Mouse (Mus musculus): ENCODE data around the gene Klhdc4. TPM values are rescaled to one million over a fixed set of nuclear protein-coding genes. Genes with fewer than 3 reads are reported as not detected.

Klhdc4 gene
- polyA plus RNA-seq, 1 experiment from 2014 or later: 43.7 TPM

DNA sequence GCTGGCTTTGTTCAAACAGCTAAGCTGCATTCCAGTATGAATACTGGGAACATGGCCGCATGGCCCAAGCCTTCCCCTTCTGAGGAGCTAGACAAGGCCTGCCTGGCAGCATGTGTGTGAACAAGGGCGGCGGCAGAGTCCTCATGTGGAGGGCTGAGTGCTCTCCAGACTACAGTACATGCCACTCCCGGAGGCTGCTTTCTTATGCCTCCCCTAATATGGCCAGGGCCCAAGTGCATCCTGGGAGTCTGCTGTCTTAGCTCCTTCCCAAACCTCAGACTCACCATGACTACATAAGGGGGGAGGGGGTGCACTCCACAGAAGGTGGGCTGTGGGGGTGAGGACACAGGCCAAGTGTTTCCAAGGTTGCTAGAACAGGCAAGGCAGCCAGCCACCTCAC is 36.7 kb downstream of the Klhdc4 start:
- H3K4me2 ChIP-seq (ENCODE audit: low read length): no peak overlapping the region
- H3K27ac ChIP-seq (ENCODE audit: low read depth): no peak overlapping the region
- no peak for ATAC-seq (replicated peaks; ENCODE audit: low FRiP score, low TSS enrichment, low read depth)
- H3K9ac ChIP-seq (ENCODE audit: low read length): no peak overlapping the region
- no peaks in the 10 kb centered on the region for H3K27me3 ChIP-seq (replicated peaks; ENCODE audit: control insufficient read depth, insufficient read depth, low read length)
- H3K36me3 ChIP-seq (ENCODE audit: control insufficient read depth, insufficient read depth, low read length): peaks cover 28% of the 10 kb centered on the region
- 45% methylated on average over 4 of the region's 4 CpGs for WGBS
- H3K4me1 ChIP-seq (replicated peaks; ENCODE audit: control insufficient read depth, insufficient read depth, low read length): no peaks in the 10 kb centered on the region; the same call in 1 of the 2 replicates
- DNase-seq (ENCODE audit: low spot score): no peak
- no peak overlapping the region for H3K4me3 ChIP-seq (ENCODE audit: low read depth, low read length)
- H3K9me3 ChIP-seq (ENCODE audit: control insufficient read depth, low read length): no peaks in the 10 kb centered on the region

DNA sequence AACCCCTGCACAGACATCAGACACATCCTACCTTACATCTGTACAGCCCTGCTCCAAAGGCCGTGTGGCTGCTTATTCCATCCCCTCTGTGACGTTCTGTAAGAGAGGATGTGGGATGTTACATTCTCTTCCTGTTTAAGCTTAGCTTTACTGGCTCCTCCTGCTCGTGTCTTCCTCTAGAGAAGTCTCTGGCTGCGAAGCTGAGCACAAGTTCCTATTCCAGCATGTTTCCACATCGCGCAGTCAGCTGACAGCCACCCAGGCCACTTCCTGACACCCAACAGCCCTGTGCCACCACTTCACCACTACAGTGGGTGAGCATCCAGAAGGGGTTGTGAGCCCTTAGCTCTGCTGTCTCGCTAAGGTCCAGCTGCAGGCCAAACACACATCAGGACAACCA is 37.2 kb downstream of the Klhdc4 start:
- no peaks in the 10 kb centered on the region; the same call in 1 of the 2 replicates for H3K4me1 ChIP-seq (replicated peaks; ENCODE audit: control insufficient read depth, insufficient read depth, low read length)
- H3K36me3 ChIP-seq (ENCODE audit: control insufficient read depth, insufficient read depth, low read length): peaks cover 25% of the 10 kb centered on the region
- H3K4me3 ChIP-seq (ENCODE audit: low read depth, low read length): no peak overlapping the region
- no peak overlapping the region for H3K4me2 ChIP-seq (ENCODE audit: low read length)
- H3K9ac ChIP-seq (ENCODE audit: low read length): no peak overlapping the region
- no peaks in the 10 kb centered on the region for H3K27me3 ChIP-seq (replicated peaks; ENCODE audit: control insufficient read depth, insufficient read depth, low read length)
- no peaks in the 10 kb centered on the region for H3K9me3 ChIP-seq (ENCODE audit: control insufficient read depth, low read length)
- ATAC-seq (replicated peaks; ENCODE audit: low FRiP score, low TSS enrichment, low read depth): no peak
- no peak overlapping the region for H3K27ac ChIP-seq (ENCODE audit: low read depth)
- WGBS: 61% methylated on average over 7 of the region's 7 CpGs
- no peak for DNase-seq (ENCODE audit: low spot score)

DNA sequence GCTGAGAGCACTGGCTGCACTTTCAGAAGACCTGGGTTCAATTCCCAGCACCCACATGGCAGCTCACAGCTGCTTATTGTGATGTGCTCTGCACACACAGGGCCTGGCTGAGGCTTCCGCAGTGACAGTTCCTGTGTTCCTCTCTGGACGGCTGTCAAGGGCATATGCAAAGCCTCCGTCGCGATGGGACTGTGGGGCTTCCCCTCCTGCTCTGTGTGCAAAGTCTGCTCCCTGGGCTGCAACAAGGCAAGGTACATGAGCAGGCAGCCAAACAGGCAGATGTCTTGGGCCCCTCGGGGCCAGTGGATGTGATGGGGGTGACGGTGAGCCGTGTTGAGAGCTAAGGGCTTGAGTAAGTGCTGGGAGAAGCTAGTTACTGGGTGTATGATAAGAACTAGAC is 40.6 kb downstream of the Klhdc4 start:
- DNase-seq (ENCODE audit: low spot score) (no peak), ATAC-seq (replicated peaks; ENCODE audit: low FRiP score, low TSS enrichment, low read depth) (no peak)
- Histone ChIP-seq H3K9me3 (ENCODE audit: control insufficient read depth, low read length) (no peaks in the 10 kb centered on the region), H3K4me1 (replicated peaks; ENCODE audit: control insufficient read depth, insufficient read depth, low read length) (no peaks in the 10 kb centered on the region; the same call in 1 of the 2 replicates), H3K27me3 (replicated peaks; ENCODE audit: control insufficient read depth, insufficient read depth, low read length) (no peaks in the 10 kb centered on the region), H3K36me3 (ENCODE audit: control insufficient read depth, insufficient read depth, low read length) (no peaks in the 10 kb centered on the region), H3K4me2 (ENCODE audit: low read length) (no peak overlapping the region), H3K9ac (ENCODE audit: low read length) (no peak overlapping the region), H3K4me3 (ENCODE audit: low read depth, low read length) (no peak overlapping the region), H3K27ac (ENCODE audit: low read depth) (no peak overlapping the region)
- WGBS: 80% methylated on average over 8 of the region's 8 CpGs

DNA sequence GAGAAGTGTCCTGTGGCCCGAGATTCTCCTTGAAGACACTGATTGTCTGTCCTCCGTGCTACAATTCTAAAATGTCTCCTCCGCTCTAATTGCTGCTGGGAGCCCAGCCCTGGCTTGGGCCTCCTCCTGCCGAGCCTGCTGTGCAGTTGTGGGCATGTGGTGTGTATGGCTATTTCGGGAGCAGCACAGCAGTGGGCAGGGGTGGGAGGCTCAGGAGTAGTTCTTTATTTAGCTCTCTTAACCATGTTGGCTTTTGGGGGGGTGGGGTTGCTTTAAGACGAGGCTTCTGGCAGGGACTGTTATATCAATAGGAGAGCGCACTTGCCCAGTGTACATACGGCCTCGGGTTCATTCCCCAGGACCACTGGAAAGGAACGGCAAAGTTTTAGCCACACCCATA is 42.8 kb downstream of the Klhdc4 start:
- DNase-seq (ENCODE audit: low spot score): no peak
- ATAC-seq (replicated peaks; ENCODE audit: low FRiP score, low TSS enrichment, low read depth): no peak

DNA sequence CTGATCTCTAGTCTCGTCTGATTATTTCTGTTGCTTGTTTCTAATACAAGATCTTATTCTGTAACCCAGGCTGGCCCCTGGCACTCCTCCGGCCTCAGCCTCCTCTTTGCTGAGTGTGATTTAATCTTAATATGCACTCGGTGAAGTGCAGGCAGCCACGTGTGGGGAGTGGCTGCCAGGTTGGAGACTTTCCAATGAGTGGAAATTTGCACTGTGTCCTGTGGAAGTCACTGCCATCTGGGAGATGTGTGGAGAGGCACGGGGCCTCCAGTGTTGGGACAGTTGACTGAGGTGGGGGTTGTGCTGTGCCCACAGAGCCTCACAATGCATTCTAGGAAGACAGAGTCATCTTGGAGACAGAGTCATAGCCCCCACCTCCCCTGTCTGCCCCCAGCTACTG is 46.9 kb downstream of the Klhdc4 start:
- Histone ChIP-seq H3K4me1 (replicated peaks; ENCODE audit: control insufficient read depth, insufficient read depth, low read length) (no peaks in the 10 kb centered on the region), H3K27ac (ENCODE audit: low read depth) (no peak overlapping the region), H3K27me3 (replicated peaks; ENCODE audit: control insufficient read depth, insufficient read depth, low read length) (no peaks in the 10 kb centered on the region), H3K4me2 (ENCODE audit: low read length) (no peak overlapping the region), H3K9ac (ENCODE audit: low read length) (no peak overlapping the region), H3K36me3 (ENCODE audit: control insufficient read depth, insufficient read depth, low read length) (no peaks in the 10 kb centered on the region), H3K4me3 (ENCODE audit: low read depth, low read length) (no peak overlapping the region), H3K9me3 (ENCODE audit: control insufficient read depth, low read length) (no peaks in the 10 kb centered on the region)
- 69% methylated on average over 5 of the region's 5 CpGs for WGBS
- DNase-seq (ENCODE audit: low spot score) (no peak), ATAC-seq (replicated peaks; ENCODE audit: low FRiP score, low TSS enrichment, low read depth) (no peak)

More for the DNA sequence above, 42.8 kb downstream of the Klhdc4 start:
- Histone ChIP-seq H3K27me3 (replicated peaks; ENCODE audit: control insufficient read depth, insufficient read depth, low read length) (no peaks in the 10 kb centered on the region), H3K9me3 (ENCODE audit: control insufficient read depth, low read length) (no peaks in the 10 kb centered on the region), H3K4me1 (replicated peaks; ENCODE audit: control insufficient read depth, insufficient read depth, low read length) (no peaks in the 10 kb centered on the region), H3K4me2 (ENCODE audit: low read length) (no peak overlapping the region), H3K36me3 (ENCODE audit: control insufficient read depth, insufficient read depth, low read length) (no peaks in the 10 kb centered on the region), H3K4me3 (ENCODE audit: low read depth, low read length) (no peak overlapping the region), H3K9ac (ENCODE audit: low read length) (no peak overlapping the region), H3K27ac (ENCODE audit: low read depth) (no peak overlapping the region)
- 53% methylated on average over 10 of the region's 10 CpGs for WGBS

DNA sequence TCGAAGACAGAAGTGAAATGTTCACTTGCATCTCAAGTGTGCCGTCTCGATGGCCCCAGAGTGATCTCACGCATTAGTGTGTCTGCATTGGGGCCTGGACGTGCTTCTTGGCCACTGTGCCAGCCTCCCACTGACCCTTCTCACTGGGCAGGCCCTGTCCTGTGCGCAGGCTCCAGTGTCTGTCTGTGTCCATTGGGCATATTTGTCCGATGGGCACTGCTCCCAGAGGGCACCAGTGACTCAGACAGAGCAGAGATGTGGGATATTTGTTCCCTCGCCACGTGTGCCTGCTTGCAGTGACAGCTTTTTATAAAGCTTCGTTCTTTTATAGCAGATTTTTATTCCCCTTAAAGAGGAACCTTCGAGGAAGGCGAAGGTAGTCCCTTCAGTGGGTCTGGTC is 55.5 kb downstream of the Klhdc4 start:
- no peak overlapping the region for H3K4me3 ChIP-seq (ENCODE audit: low read depth, low read length)
- 85% methylated on average over 12 of the region's 12 CpGs for WGBS

DNA sequence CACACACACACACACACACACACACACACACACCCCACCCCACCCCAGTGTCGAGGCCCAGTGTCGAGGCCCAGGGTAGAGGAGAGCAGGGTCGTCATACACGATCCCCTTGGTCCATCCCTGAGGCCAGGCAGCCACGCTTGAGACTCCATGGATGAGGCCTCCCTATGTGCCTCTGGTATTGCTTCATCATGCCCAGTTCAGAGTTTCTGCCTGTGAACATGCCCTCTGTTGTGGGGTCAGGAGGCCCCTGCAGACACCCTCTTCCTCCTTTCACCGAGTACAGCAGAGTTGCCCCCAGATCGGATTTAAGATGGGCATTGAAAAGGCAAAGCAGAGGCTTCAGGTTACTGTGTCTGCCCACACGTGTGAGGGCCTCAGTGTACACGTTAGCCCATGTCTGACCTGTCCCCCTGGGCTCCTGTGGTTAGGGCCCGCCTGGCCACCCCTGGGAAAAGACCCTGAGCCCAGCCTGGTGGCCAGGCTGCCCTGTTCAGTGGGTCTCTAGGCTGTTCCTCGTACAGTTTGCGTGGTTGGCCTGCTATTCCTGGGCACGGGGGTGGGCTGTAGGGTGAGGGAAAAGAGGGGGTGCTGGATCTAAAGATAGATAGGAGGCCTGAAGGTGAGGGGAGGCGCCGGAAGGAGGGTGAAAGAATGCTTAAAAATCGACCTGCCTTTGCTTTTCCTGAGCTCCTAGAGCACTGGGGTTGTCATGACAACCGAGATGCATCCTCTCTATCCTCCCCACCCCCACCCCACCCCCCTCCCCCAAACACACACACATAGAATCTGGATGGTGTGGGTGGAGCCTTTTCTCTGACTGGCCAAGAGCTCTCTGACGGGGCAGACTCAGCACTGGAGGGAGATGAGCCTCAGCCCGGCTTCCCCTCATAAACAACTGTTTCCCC is 58.3 kb downstream of the Klhdc4 start:
- ATAC-seq (replicated peaks; ENCODE audit: low FRiP score, low TSS enrichment, low read depth) (no peak), DNase-seq (ENCODE audit: low spot score) (no peak)
- no peaks in the 10 kb centered on the region for H3K4me1 ChIP-seq (replicated peaks; ENCODE audit: control insufficient read depth, insufficient read depth, low read length)
- H3K36me3 ChIP-seq (ENCODE audit: control insufficient read depth, insufficient read depth, low read length): no peaks in the 10 kb centered on the region
- 35% methylated on average over 19 of the region's 19 CpGs for WGBS
- no peaks in the 10 kb centered on the region for H3K27me3 ChIP-seq (replicated peaks; ENCODE audit: control insufficient read depth, insufficient read depth, low read length)
- H3K4me2 ChIP-seq (ENCODE audit: low read length): no peak overlapping the region
- no peak overlapping the region for H3K4me3 ChIP-seq (ENCODE audit: low read depth, low read length)
- no peak overlapping the region for H3K9ac ChIP-seq (ENCODE audit: low read length)
- no peaks in the 10 kb centered on the region for H3K9me3 ChIP-seq (ENCODE audit: control insufficient read depth, low read length)
- no peak overlapping the region for H3K27ac ChIP-seq (ENCODE audit: low read depth)

More for the DNA sequence above, 55.5 kb downstream of the Klhdc4 start:
- Histone ChIP-seq H3K36me3 (ENCODE audit: control insufficient read depth, insufficient read depth, low read length) (no peaks in the 10 kb centered on the region), H3K9me3 (ENCODE audit: control insufficient read depth, low read length) (no peaks in the 10 kb centered on the region), H3K9ac (ENCODE audit: low read length) (no peak overlapping the region), H3K27me3 (replicated peaks; ENCODE audit: control insufficient read depth, insufficient read depth, low read length) (no peaks in the 10 kb centered on the region), H3K4me1 (replicated peaks; ENCODE audit: control insufficient read depth, insufficient read depth, low read length) (no peaks in the 10 kb centered on the region), H3K4me2 (ENCODE audit: low read length) (no peak overlapping the region), H3K27ac (ENCODE audit: low read depth) (no peak overlapping the region)
- no peak for ATAC-seq (replicated peaks; ENCODE audit: low FRiP score, low TSS enrichment, low read depth)
- no peak for DNase-seq (ENCODE audit: low spot score)

DNA sequence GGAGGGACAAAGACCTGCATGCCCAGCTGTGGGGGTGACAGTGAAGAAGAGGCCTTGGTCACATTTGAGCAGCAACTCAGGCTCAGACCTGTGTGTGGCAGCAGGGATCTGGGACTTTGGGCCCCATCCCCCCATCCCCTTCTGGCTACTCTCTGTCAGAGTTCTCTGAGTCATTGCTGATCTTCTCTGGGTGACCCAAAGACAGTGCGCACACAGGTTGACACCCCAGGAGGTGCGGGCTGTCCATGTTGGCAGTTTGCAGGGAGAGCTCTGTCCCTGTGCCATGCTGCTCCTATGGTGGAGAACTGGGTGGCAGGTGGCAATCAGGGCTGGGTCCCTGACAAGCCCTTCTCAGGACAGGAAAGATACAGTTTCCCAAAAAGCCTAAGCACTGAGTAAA is 59.7 kb downstream of the Klhdc4 start:
- H3K4me3 ChIP-seq (ENCODE audit: low read depth, low read length): no peak overlapping the region
- H3K36me3 ChIP-seq (ENCODE audit: control insufficient read depth, insufficient read depth, low read length): no peaks in the 10 kb centered on the region
- WGBS: 100% methylated on average over 2 of the region's 2 CpGs
- DNase-seq (ENCODE audit: low spot score) (no peak), ATAC-seq (replicated peaks; ENCODE audit: low FRiP score, low TSS enrichment, low read depth) (no peak)
- H3K27ac ChIP-seq (ENCODE audit: low read depth): no peak overlapping the region
- no peak overlapping the region for H3K9ac ChIP-seq (ENCODE audit: low read length)
- H3K9me3 ChIP-seq (ENCODE audit: control insufficient read depth, low read length): no peaks in the 10 kb centered on the region
- H3K4me1 ChIP-seq (replicated peaks; ENCODE audit: control insufficient read depth, insufficient read depth, low read length): no peaks in the 10 kb centered on the region
- no peak overlapping the region for H3K4me2 ChIP-seq (ENCODE audit: low read length)
- no peaks in the 10 kb centered on the region for H3K27me3 ChIP-seq (replicated peaks; ENCODE audit: control insufficient read depth, insufficient read depth, low read length)

DNA sequence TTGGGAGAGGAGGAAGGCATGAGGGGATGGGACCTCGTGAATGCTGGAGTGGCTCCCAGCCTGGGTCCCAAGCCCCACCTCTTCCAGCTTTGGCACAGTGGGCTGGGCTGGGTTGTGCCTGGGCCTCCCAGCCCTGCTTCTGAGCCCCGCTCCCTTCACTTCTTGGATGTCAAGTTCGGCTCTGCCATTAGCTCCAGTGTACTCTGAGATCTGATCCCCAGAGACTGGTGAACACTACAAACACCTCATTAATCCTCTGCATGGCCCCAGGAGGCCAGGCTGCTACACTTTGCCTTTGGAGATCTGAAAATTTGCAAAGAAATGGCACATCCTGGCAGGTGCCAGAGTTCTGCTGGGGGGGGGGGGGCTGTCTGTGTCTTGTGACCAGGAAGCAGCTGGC is 60.3 kb downstream of the Klhdc4 start:
- no peaks in the 10 kb centered on the region for H3K36me3 ChIP-seq (ENCODE audit: control insufficient read depth, insufficient read depth, low read length)
- no peaks in the 10 kb centered on the region for H3K27me3 ChIP-seq (replicated peaks; ENCODE audit: control insufficient read depth, insufficient read depth, low read length)
- no peaks in the 10 kb centered on the region for H3K9me3 ChIP-seq (ENCODE audit: control insufficient read depth, low read length)
- no peak overlapping the region for H3K9ac ChIP-seq (ENCODE audit: low read length)
- no peak overlapping the region for H3K4me3 ChIP-seq (ENCODE audit: low read depth, low read length)
- no peaks in the 10 kb centered on the region for H3K4me1 ChIP-seq (replicated peaks; ENCODE audit: control insufficient read depth, insufficient read depth, low read length)
- H3K27ac ChIP-seq (ENCODE audit: low read depth): no peak overlapping the region
- ATAC-seq (replicated peaks; ENCODE audit: low FRiP score, low TSS enrichment, low read depth) (no peak), DNase-seq (ENCODE audit: low spot score) (no peak)
- no peak overlapping the region for H3K4me2 ChIP-seq (ENCODE audit: low read length)
- 63% methylated on average over 3 of the region's 3 CpGs for WGBS
